Mouse (Mus musculus): ENCODE results near the gene Cd4.

Gene Cd4

GRCm38 (mm10) chr6:124888555-124889125 is 619 bp upstream of the Cd4 start:
- ATAC-seq (ENCODE audit: insufficient number of reproducible peaks, low FRiP score, low TSS enrichment) = no peak

GRCm38 (mm10) chr6:124885956-124886381 is 2.1 kb downstream of the Cd4 start:
- ATAC-seq (ENCODE audit: insufficient number of reproducible peaks, low FRiP score, low TSS enrichment) = no peak

GRCm38 (mm10) chr6:124884714-124885500 is 3.1 kb downstream of the Cd4 start:
- peak; percentile 85; the same call in 1 of the 2 replicates for ATAC-seq (ENCODE audit: insufficient number of reproducible peaks, low FRiP score, low TSS enrichment)

DNA sequence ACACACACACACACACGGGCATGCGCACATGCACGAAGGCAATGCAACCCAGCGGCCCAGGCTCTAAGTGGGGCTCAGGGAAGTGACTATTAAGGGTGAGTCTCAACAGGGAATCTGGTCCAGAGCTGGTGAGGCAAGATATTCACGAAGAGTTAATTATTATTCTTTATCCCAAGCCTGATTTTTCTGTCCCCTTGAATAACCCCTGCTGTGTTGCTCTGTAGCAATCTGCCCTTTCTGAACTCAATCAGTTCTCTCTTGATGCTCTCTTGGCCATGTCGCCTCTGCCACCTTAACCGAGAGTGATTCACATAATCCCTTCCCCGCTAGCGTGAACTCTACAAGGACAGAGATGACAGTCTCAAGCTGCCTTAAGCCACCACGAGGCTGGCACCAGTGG is 4.7 kb downstream of the Cd4 start:
- no peak for ATAC-seq (ENCODE audit: insufficient number of reproducible peaks, low FRiP score, low TSS enrichment)

DNA sequence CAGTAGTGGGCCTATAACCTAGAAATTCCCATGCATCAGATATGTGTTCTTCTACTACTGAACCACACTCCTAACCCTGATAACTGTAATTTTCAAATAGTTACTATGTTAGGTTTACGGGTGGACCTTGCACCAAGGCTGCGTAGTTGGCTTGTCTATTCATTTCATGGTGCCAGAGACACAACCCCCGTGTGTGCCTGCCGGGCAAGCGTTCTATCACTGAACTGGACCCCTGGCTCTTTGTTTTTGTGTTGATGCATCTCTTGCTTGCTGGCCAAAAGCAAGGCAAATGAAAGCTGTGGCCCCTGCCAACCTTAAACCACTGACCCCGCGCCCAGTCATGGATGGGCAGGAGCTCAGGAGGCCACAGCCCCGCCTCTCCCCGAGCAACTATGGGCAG is 6.2 kb downstream of the Cd4 start:
- ATAC-seq (ENCODE audit: insufficient number of reproducible peaks, low FRiP score, low TSS enrichment) = no peak

DNA sequence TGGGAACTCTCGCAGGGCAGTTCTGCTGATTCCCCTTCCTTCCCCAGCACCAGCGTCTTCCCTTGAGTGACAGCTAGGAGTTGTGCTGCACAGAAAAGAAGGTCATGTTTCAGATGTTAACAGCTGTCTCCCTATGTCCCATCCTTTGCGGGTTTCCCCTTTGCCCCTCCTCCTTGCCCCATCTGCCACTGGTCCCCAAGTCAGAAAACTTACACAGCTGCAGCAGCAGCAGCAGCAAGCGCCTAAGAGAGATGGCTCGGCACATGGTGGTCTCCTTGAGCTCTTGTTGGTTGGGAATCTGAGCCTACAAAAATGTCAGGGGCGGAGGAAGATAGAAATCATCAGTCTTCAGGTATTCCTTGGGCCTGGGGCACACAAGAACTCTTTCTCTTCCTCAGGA is 8.6 kb downstream of the Cd4 start:
- ATAC-seq (ENCODE audit: insufficient number of reproducible peaks, low FRiP score, low TSS enrichment) = no peak

- ATAC-seq (ENCODE audit: insufficient number of reproducible peaks, low FRiP score, low TSS enrichment) = no peak
Observed at GRCm38 (mm10) chr6:124874348-124874747, 13.7 kb downstream of the Cd4 start.

- no peak for ATAC-seq (ENCODE audit: insufficient number of reproducible peaks, low FRiP score, low TSS enrichment)
Observed at GRCm38 (mm10) chr6:124866560-124866959, 21.5 kb downstream of the Cd4 start.

DNA sequence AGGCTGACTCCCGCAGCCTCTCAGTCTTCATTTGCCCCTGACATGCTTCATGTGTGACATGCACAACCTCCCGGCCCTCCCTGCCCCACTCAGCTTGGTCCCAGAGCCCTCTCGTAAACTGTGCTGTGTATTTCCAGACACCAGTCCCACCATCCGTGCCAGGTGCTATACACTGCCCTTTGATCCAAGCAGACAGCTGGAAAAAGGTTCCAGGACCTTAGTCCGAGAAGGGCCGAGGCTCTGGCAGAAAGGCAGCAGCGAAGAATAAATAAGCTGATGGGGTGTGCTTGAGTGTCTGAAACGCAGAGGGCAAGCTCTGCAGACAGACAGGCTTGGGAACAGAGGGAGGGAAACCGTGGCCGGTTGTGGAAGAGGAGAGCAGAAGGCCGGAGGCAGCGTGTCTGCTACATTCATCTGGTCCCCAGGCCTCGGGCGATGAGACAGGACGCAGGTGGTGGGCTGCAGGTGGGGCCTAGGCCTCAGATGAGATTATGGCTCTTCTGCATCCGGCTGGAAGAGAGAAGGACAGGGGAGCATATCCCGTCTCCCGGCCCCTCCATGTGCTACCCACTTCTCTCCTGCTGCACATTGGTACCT is 22.2 kb downstream of the Cd4 start:
- ATAC-seq (ENCODE audit: insufficient number of reproducible peaks, low FRiP score, low TSS enrichment) = no peak

GRCm38 (mm10) chr6:124863658-124864298 is 24.2 kb downstream of the Cd4 start, which contains the start of gene Gpr162:
Gene Gpr162, minus strand, starts transcription at chr6:124863983.
- ATAC-seq (ENCODE audit: insufficient number of reproducible peaks, low FRiP score, low TSS enrichment) = peak; percentile 47; the same call in 1 of the 2 replicates

DNA sequence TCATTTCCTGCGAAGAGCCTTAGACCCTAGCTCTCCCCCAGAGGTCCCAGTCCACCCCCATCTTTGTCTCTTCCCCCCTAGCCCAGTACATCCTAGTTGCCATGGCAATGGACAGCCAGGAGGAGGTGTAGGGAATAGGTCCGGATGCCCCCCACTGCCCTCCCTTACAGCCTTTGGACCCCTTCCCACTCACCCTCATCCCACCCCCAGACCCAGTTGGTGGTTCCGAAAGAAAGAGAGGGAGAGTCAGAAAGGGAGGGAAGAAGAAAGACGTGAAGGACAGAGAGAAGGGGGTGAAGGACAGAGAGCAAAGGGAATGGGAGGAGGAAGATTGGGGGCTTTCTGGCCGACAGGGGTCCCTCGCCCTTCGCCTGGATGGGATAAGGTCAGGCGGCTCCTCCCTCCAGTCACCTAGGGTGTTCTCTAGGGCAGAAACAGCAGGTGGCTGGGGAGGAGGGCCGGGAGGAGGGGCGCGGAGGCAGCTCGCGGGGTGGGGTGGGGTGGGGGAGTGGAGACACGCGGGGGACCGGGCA is 24.8 kb downstream of the Cd4 start:
- no peak for ATAC-seq (ENCODE audit: insufficient number of reproducible peaks, low FRiP score, low TSS enrichment)

GRCm38 (mm10) chr6:124862406-124863124 is 25.5 kb downstream of the Cd4 start:
- ATAC-seq (ENCODE audit: insufficient number of reproducible peaks, low FRiP score, low TSS enrichment) = no peak

GRCm38 (mm10) chr6:124861802-124862201 is 26.2 kb downstream of the Cd4 start:
- no peak for ATAC-seq (ENCODE audit: insufficient number of reproducible peaks, low FRiP score, low TSS enrichment)

- no peak for ATAC-seq (ENCODE audit: insufficient number of reproducible peaks, low FRiP score, low TSS enrichment)
Observed at GRCm38 (mm10) chr6:124861266-124861665, 26.8 kb downstream of the Cd4 start.

DNA sequence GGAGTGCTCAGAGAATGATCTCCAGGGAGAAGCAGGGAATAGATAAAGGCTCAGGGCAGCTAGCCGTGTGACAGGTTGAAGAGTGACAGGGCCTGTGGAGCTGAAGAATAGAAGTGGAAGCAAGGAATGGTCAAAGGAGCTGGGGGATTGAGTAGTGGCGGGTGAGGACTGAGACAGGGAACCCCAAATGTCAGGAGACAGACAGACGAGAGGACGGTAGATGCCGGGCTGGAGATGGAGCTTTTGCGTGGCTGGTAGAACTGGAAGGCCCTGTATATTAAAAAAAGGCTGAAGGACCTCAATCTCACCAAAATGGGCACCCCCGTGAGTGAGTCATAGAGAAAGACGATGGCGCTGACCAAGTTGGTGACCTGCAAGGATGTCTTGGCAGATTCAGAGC is 27.5 kb downstream of the Cd4 start:
- ATAC-seq (ENCODE audit: insufficient number of reproducible peaks, low FRiP score, low TSS enrichment) = no peak

DNA sequence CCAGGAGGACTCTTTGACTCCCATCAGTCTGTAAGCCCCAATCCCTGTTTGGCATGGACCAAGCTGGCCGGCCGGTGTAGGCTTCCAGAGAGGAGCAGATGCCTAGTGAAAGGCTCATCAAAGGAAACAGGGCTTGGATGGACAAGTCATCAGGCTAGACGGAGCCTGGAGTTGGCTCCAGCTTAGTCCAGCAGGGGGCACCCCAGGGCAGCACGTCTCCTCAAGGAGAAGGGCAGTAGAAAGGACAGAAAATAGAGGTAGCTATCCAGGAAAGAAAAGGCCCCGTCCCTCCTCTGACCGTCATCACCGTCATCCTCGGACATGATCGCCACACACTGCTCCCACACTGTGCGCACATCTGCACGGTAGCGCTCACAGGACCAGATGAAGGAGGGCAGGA is 28.3 kb downstream of the Cd4 start:
- peak; percentile 11; the same call in 1 of the 2 replicates for ATAC-seq (ENCODE audit: insufficient number of reproducible peaks, low FRiP score, low TSS enrichment)

- ATAC-seq (ENCODE audit: insufficient number of reproducible peaks, low FRiP score, low TSS enrichment) = no peak
Observed at GRCm38 (mm10) chr6:124858561-124859318, 29.3 kb downstream of the Cd4 start.

GRCm38 (mm10) chr6:124857840-124858530 is 30.0 kb downstream of the Cd4 start:
- no peak for ATAC-seq (ENCODE audit: insufficient number of reproducible peaks, low FRiP score, low TSS enrichment)
